Mouse (Mus musculus) brain, embryonic 14.5 days (tissue): ENCODE data around the gene Tenm2.

Experiments
- CTCF ChIP-seq: fragments of 200-500 bp; IDR thresholded peaks from 2 replicates; pipeline ENCODE4 v1.5.1; 2012; ENCODE audit warnings: inconsistent platforms, mild to moderate bottlenecking, moderate library complexity, borderline replicate concordance; ENCODE audit not compliant: insufficient read depth, insufficient read length; ENCODE audit errors: extremely low read depth
- POLR2A ChIP-seq: fragments of 200-500 bp; IDR thresholded peaks from 2 replicates; pipeline ENCODE4 v1.6.1; 2012; ENCODE audit warnings: mild to moderate bottlenecking, inconsistent platforms, borderline replicate concordance; ENCODE audit not compliant: poor library complexity, insufficient read depth, insufficient read length, severe bottlenecking; ENCODE audit errors: extremely low read depth

GRCm38 (mm10) chr11:36384696-36385095 is 851.1 kb downstream of the Tenm2 start:
- TF ChIP-seq CTCF = no peak
- no peak for TF ChIP-seq POLR2A
